Mouse (Mus musculus) cerebellum, adult 11-12 months (tissue): Measurements from ENCODE around the gene Rab5a.
"Not testable (repeated sequence)": the region's sequence is repeated elsewhere in the genome, so short reads cannot be mapped to it uniquely, and the experiment has no call there.

Experiments used
- DNase-seq: peaks from one replicate; pipeline ENCODE4 v3.0.0; 2022

The Rab5a gene

DNA sequence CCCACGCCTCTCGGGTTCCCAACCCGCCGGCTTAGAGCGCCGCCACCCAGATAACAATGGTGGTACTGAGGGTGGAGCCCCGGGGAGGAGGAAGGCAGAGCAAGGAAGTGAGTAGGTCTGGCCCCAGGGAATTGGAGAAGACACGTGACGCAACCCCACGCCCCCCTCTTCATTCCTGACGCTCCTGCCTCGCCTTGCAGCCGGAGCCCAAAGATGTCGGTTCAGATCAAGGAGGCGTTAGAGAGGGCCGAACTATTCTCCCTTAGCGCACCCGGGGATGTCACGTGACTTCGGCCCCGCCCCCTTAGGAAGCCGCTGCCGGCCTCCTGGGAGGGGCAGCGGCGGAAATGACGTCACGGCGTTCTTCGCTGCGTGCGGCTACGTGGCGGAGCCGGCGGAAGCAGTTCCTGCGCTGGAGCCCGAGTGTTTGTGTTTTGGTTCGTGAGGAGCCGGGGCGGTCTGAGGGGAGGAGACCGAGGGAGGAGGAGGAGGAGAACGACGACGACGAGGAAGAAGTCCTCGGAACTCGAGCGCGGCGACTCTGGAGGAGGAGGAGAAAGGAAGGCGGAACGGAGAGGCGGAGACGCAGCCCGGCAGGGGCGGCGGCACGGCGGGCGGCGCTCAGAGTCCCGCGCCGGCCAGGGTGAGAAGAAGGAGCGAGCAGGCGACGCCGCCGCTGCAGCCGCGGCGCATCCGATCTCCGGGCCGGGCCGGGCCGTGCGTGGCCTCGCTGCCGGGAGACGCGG, at the start of gene Rab5a:
Gene Rab5a (plus strand): TSS at position 377 of the 746 bp plus-strand sequence.
- peak; percentile 98 for DNase-seq

DNA sequence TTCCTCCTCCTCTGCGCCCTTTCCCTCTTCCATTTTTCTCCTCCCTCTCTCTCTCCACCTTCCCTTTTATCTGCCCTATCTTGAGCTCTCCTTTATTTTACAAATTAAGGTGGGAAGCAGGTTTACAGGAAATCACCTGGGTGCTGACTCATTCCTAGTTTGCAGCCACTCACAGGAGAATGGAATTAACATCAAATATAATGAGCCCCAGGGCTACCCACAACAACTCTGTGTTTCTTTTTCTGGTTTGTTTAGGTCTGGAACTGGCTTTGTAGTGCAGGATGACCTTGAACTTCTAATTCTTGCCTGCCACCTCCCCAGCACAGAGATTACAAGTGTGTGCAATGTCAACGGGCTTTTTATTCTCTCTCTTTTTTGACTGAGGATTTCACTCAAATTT, 22.9 kb upstream of the Rab5a start:
- DNase-seq = no peak

DNA sequence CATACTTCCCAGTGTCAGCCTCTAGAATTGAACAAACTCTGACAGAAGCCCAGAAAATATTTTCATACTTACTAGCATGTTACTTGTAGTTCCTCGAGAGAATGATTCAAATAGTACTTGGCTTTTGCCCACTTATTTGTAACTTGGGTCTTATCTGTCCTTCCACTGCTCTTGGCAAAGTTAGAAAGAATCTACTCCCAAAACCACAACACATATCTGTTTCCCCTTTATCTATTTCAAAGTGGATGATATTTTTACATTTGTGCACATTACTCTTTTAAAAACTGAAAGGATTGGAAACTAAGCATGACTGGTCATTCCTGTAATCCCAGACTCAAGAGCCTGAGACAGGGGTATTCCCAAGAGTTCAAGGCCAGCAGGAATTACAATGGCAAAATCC, 22.3 kb upstream of the Rab5a start:
- no peak for DNase-seq

DNA sequence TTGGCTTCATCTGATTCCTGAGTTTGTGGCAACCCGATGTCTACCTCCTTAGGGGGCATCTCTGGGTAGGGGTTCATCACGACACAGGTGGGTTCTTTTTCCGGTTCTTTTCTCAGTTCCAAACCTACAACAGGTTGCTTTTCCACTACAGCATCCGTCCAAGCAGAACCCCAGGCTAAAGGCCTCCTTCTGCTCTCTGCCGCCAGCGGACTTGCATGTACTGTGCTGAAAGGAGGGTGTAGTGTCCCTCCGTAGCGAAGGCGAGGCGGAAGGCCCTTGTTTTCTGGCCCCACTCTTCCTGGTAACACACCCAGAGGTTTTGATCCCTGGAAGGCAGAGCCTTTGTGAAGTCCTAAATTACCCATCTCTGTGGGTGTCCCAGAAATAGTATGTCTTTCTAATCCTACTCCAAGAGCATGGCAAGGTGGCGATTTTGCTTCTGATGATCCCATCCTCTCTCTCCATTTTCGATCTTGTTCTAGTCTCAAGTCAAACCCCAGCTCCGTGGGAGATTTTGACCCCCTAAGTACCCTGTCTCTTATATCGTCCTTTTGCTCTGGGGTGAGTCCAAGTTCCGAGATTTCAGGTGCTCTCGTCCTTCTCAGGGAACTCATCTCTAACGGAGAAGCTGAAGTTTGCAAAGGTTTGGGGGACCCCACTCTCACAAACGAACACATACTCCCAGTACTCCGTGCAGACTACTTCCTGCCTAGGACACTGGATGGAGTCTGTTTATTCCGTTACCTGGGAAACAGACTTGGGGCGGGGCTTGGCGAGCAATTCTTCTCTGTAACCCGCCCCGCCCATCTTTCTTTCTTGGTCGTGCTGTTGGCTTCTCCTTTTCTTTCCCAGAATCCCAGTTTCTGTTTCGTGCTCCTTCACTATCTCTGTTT, 16.2 kb upstream of the Rab5a start, which contains the start of gene Efhb:
Gene Efhb (minus strand): TSS at position 719 of the 893 bp plus-strand sequence.
- DNase-seq = peak; percentile 42

DNA sequence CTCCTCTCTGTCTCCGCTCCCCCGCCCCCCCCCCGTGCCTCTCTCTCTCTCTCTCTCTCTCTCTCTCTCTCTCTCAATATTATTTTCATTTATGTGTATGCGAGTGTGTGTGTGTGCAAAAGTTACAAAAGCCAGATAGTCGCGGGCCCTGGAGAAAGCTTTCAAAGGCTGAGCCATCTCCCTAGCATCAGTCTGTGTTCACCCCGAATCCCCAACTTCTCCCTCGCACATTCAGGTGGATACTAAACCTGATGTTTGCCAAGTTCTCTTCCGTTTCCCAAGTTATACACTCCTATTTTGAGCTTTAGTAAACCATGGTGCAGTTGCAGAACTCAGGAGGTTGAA, 15.6 kb upstream of the Rab5a start:
- no peak for DNase-seq

GRCm38 (mm10) chr17:53465569-53465968, 13.5 kb upstream of the Rab5a start:
- DNase-seq = no peak

DNA sequence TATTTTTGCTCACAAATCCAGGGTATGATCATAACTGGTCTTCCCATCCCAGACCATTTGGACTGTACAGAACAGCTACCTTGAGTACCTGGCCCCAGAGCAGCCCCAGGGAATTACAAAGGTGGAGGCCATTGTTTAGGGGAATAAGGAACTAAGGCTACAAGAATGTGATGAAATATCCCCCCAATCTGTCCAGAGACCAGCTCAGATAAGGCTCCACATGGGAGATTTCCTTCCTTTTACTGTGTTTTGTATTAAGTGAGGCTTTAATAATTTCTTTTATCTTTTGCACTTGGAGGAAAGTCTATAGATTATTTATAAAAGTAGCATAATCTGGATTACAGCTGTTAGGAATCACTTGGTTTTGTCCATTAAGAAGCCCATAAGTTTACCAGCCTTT, 10.3 kb upstream of the Rab5a start:
- no peak for DNase-seq

GRCm38 (mm10) chr17:53478066-53478857, 772 bp upstream of the Rab5a start:
- DNase-seq = no peak

- DNase-seq = peak; percentile 63
These were observed 589 bp downstream of the Rab5a start for GRCm38 (mm10) chr17:53479604-53480041.

GRCm38 (mm10) chr17:53480433-53480832, 1.4 kb downstream of the Rab5a start:
- DNase-seq = no peak

- DNase-seq = no peak
These were observed 9.4 kb downstream of the Rab5a start for GRCm38 (mm10) chr17:53488291-53489006.

- DNase-seq = no peak
These were observed 10.0 kb downstream of the Rab5a start for GRCm38 (mm10) chr17:53489007-53489378.

GRCm38 (mm10) chr17:53502966-53503365, 23.9 kb downstream of the Rab5a start:
- no peak for DNase-seq

DNA sequence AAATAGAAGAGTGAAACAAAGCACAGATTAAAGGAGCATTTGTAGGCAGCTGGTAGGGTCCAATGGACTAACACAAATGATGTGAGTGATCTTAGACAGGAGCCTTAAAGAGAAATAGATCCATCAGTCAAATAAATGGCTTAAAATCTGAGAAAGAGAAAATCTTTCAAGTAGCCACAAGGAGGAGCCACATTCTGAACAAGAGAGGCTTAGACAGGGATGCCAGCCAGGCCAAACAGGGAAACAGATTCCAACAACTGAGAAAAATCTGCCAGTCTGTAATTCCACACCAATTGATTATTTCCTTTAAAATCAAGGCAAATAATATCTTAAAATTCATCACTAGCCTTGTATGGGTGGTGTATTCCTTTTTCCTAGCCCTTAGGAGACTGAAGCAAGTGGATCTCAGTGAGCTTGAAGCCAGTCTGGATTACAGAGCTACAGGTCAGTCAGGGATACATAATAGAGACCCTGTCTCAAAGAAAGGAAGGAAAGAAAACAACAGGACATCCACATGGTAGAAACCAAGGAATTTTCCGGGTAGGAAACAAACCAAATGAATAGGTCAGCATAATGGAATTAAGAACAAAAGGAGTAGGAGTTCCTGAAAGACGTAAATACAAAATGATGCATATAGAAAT, 33.4 kb downstream of the Rab5a start:
- peak; percentile 19 for DNase-seq

- DNase-seq = no peak
These were observed 40.3 kb downstream of the Rab5a start for GRCm38 (mm10) chr17:53519364-53519763.

- DNase-seq = no peak
These were observed 41.5 kb downstream of the Rab5a start for GRCm38 (mm10) chr17:53520509-53520908.

DNA sequence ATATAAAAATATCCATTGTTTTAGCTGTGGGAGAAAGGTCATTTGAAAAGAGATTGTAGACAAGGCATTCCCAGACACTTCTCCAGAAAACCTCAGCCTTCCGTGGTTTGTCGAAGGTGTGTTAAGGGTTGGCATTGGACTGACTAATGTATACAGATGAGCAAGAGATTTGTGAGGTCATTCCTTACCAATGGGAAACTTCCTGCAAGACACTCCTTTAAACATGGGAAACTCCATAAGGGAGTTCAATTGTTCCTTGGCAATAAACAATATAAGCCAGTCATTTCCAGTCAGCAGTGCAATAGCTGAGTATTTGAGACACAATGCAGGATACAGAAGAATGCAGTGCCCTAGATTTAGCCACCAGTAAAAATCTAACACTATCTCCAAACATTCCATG, 49.0 kb downstream of the Rab5a start:
- no peak for DNase-seq

DNA sequence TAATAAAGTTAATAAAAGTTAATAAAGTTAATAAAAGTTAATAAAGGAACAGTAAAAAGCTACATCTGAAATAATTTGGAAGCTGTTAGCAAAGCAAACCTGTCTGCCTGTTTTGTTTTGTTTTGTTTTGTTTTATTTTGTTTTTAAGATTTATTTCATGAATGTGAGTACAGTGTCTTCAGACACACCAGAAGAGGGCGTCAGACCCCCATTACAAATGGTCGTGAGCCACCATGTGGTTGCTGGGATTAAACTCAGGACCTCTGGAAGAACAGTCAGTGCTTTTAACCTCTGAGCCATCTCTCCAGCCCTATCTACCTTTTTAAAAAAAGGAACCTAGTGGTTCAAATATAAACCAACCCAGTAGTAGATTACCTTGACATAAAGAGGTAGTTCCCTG, 52.1 kb downstream of the Rab5a start:
- DNase-seq = no peak

DNA sequence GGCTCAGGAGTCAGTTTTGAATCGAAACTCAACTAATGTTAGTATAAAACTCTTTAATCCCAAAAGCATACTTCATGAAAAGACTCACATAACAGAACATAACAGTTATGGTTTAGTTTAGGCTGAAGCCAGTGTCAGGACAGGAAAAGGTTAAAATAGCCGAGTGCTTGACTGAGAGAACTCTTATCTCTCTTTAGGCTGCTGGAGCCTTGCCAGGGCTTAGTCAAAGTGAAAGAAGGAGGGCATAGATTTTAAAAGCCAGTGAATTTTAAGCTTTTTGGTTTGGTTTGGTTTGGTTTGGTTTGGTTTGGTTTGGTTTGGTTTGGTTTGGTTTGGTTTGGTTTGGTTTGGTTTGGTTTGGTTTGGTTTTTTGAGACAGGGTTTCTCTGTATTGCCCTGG, 53.4 kb downstream of the Rab5a start:
- DNase-seq = no peak

DNA sequence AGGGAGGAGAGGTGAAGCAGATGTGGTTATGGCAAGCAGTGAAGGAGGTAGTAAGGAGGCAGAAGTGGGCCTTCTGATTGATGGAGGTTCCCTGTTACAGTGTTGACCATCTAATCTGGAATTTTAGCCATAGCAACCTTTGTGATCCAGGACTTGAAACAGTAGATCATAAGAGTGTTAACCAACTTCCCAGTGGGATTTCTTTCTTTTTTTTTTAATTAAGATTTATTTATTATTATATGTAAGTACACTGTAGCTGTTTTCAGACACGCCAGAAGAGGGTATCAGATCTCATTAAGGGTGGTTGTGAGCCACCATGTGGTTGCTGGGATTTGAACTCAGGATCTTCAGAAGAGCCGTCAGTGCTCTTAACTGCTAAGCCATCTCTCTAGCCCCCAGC, 60.3 kb downstream of the Rab5a start, which contains the start of gene Pp2d1:
Gene Pp2d1 (minus strand): TSS at position 101 of the 400 bp plus-strand sequence.
- DNase-seq = not testable (repeated sequence)

DNA sequence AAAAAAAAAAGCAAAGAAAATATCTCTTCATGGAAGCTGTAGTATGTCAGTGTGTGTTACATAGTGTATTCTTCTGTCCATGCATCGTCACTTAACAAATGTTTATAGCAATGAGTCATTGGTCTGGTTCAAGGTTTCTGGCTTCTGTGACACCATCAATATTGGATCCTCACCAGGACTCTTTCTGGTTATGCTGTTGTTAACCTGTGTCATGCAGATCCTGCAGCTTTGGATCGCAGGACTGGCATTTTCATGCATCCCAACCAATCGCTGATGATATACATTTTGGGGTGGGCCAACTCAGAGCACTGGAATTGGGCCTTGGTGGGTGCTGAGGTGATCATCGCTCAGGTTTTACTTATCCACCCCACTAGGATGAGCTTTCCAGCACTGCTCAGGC, 63.5 kb downstream of the Rab5a start:
- DNase-seq = no peak
